Mouse (Mus musculus) lung, adult 2 months (tissue): ENCODE results near the gene Commd4.

ENCODE experiments used
- CTCF ChIP-seq: fragments of 200-500 bp; IDR thresholded peaks from 2 replicates; pipeline ENCODE4 v1.5.1; 2011; ENCODE audit warnings: mild to moderate bottlenecking, low read length, control low read depth; ENCODE audit not compliant: insufficient read depth
- POLR2A ChIP-seq: fragments of 200-500 bp; IDR thresholded peaks from 2 replicates; pipeline ENCODE4 v1.6.1; 2011; ENCODE audit warnings: low read depth, mild to moderate bottlenecking, control low read depth, low read length, borderline replicate concordance; ENCODE audit errors: extremely low read depth

GRCm38 (mm10) chr9:57197414-57197813, 39.3 kb upstream of the Commd4 start:
- TF ChIP-seq CTCF = no peak
- no peak for TF ChIP-seq POLR2A
